Mouse (Mus musculus): ENCODE data around the gene Neil3. TPM values are rescaled to one million over a fixed set of nuclear protein-coding genes. Genes with fewer than 3 reads are reported as not detected.
"Not testable (repeated sequence)": the region's sequence is repeated elsewhere in the genome, so short reads cannot be mapped to it uniquely, and the experiment has no call there.

Gene Neil3
- polyA plus RNA-seq, 1 experiment from 2014 or later = 24.9 TPM

- Histone ChIP-seq H3K36me3 (ENCODE audit: control insufficient read depth, insufficient read depth, low read length) (no peaks in the 10 kb centered on the region), H3K4me3 (ENCODE audit: low read depth, low read length) (no peak overlapping the region), H3K27me3 (ENCODE audit: control insufficient read depth, insufficient read depth, low read length) (no peaks in the 10 kb centered on the region), H3K27ac (ENCODE audit: low read depth, low read length) (no peak overlapping the region), H3K4me2 (replicated peaks; ENCODE audit: low read depth, low read length) (no peak overlapping the region), H3K9me3 (ENCODE audit: control insufficient read depth, low read length) (no peaks in the 10 kb centered on the region), H3K9ac (ENCODE audit: low read depth, low read length) (no peak overlapping the region), H3K4me1 (replicated peaks; ENCODE audit: control insufficient read depth, insufficient read depth, low read length) (no peaks in the 10 kb centered on the region)
- DNase-seq (ENCODE audit: low spot score) = no peak
- 78% methylated on average over 2 of the region's 2 CpGs for WGBS
- no peak for ATAC-seq (ENCODE audit: low FRiP score)
Observed at GRCm38 (mm10) chr8:53573600-53573999, 65.3 kb downstream of the Neil3 start.

DNA sequence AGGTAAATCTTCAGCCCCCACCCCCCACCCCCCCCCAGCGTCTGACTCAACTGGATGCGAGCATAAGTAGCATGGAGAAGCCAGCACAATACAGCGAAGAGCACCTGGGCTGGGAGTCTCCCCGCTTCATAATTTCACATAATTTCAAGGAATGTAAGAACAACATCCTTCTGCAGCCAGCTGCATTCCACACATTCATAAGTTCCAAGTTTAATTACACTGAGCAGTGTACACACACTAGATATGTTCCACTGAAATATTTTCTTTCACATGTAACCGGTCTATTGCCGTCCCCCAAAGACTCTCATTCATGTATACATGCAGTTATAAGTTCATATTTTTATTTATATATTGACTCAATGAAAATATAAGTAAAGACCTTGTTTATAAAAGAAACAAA is 72.6 kb downstream of the Neil3 start:
- Histone ChIP-seq H3K4me1 (replicated peaks; ENCODE audit: control insufficient read depth, insufficient read depth, low read length) (no peaks in the 10 kb centered on the region), H3K27me3 (ENCODE audit: control insufficient read depth, insufficient read depth, low read length) (no peaks in the 10 kb centered on the region), H3K36me3 (ENCODE audit: control insufficient read depth, insufficient read depth, low read length) (no peaks in the 10 kb centered on the region), H3K4me3 (ENCODE audit: low read depth, low read length) (no peak overlapping the region), H3K4me2 (replicated peaks; ENCODE audit: low read depth, low read length) (no peak overlapping the region), H3K27ac (ENCODE audit: low read depth, low read length) (no peak overlapping the region), H3K9me3 (ENCODE audit: control insufficient read depth, low read length) (no peaks in the 10 kb centered on the region), H3K9ac (ENCODE audit: low read depth, low read length) (no peak overlapping the region)
- 89% methylated on average over 6 of the region's 6 CpGs for WGBS
- DNase-seq (ENCODE audit: low spot score) = no peak
- ATAC-seq (ENCODE audit: low FRiP score) = no peak

DNA sequence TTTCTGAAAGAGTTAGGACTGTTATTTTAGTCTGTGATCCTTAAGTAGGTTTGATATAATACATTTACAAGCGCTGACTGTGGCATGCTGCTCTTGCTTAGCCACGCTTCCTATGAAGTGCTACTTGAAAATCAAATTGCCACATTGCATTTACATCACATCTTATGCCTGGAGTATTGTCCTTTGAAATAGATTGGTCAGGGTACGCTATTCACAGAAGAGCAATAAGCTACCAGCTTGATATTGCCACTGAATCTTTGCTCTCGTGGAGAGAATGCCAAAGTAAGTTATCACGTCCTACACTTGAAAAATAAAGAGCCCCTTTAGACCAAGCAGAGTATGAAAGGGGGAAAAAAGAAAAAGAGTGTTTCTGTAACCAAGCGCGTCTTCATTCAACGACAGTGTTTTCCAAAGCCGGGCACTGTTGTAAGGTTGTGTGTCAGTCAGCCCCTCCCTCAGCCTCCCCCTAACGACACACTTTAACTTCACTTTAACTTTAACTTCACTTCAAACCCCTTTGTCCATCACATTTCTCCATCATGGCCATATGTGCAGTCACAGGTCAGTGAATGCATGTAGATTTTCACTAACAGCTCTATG is 76.3 kb downstream of the Neil3 start:
- 77% methylated on average over 10 of the region's 10 CpGs for WGBS
- DNase-seq (ENCODE audit: low spot score) = no peak
- H3K27me3 ChIP-seq (ENCODE audit: control insufficient read depth, insufficient read depth, low read length) = no peaks in the 10 kb centered on the region
- no peaks in the 10 kb centered on the region for H3K36me3 ChIP-seq (ENCODE audit: control insufficient read depth, insufficient read depth, low read length)
- H3K4me1 ChIP-seq (replicated peaks; ENCODE audit: control insufficient read depth, insufficient read depth, low read length) = no peaks in the 10 kb centered on the region
- H3K27ac ChIP-seq (ENCODE audit: low read depth, low read length) = no peak overlapping the region
- H3K4me2 ChIP-seq (replicated peaks; ENCODE audit: low read depth, low read length) = no peak overlapping the region
- no peaks in the 10 kb centered on the region for H3K9me3 ChIP-seq (ENCODE audit: control insufficient read depth, low read length)
- no peak overlapping the region for H3K9ac ChIP-seq (ENCODE audit: low read depth, low read length)
- ATAC-seq (ENCODE audit: low FRiP score) = no peak
- H3K4me3 ChIP-seq (ENCODE audit: low read depth, low read length) = no peak overlapping the region

- Histone ChIP-seq H3K9me3 (ENCODE audit: control insufficient read depth, low read length) (no peaks in the 10 kb centered on the region), H3K27me3 (ENCODE audit: control insufficient read depth, insufficient read depth, low read length) (no peaks in the 10 kb centered on the region), H3K4me1 (replicated peaks; ENCODE audit: control insufficient read depth, insufficient read depth, low read length) (no peaks in the 10 kb centered on the region), H3K27ac (ENCODE audit: low read depth, low read length) (no peak overlapping the region), H3K4me2 (replicated peaks; ENCODE audit: low read depth, low read length) (no peak overlapping the region), H3K9ac (ENCODE audit: low read depth, low read length) (no peak overlapping the region), H3K36me3 (ENCODE audit: control insufficient read depth, insufficient read depth, low read length) (no peaks in the 10 kb centered on the region), H3K4me3 (ENCODE audit: low read depth, low read length) (no peak overlapping the region)
- DNase-seq (ENCODE audit: low spot score) (no peak), ATAC-seq (ENCODE audit: low FRiP score) (no peak)
- WGBS = 79% methylated on average over 2 of the region's 2 CpGs
Observed at GRCm38 (mm10) chr8:53539585-53539984, 99.3 kb downstream of the Neil3 start.

- H3K27ac ChIP-seq (ENCODE audit: low read depth, low read length); H3K9ac ChIP-seq (ENCODE audit: low read depth, low read length); ATAC-seq (ENCODE audit: low FRiP score); H3K27me3 ChIP-seq (ENCODE audit: control insufficient read depth, insufficient read depth, low read length); H3K9me3 ChIP-seq (ENCODE audit: control insufficient read depth, low read length); DNase-seq (ENCODE audit: low spot score); H3K4me2 ChIP-seq (replicated peaks; ENCODE audit: low read depth, low read length); H3K36me3 ChIP-seq (ENCODE audit: control insufficient read depth, insufficient read depth, low read length); H3K4me1 ChIP-seq (replicated peaks; ENCODE audit: control insufficient read depth, insufficient read depth, low read length); H3K4me3 ChIP-seq (ENCODE audit: low read depth, low read length): not testable (repeated sequence)
- WGBS = 71% methylated on average over 3 of the region's 3 CpGs
Observed at GRCm38 (mm10) chr8:53538049-53538448, 100.8 kb downstream of the Neil3 start.

Other genes starting within 250 kb of the Neil3 start
- gene Aga, start 127.3 kb downstream of the Neil3 start, polyA plus RNA-seq (2014; fragmentation: Nextera tagmentation; extraction: Ambion mirVana) = 17.2 and 17.3 TPM in 2 replicates